ENCODE assay signal across 19 mouse cellular contexts in the genomic region with DNA sequence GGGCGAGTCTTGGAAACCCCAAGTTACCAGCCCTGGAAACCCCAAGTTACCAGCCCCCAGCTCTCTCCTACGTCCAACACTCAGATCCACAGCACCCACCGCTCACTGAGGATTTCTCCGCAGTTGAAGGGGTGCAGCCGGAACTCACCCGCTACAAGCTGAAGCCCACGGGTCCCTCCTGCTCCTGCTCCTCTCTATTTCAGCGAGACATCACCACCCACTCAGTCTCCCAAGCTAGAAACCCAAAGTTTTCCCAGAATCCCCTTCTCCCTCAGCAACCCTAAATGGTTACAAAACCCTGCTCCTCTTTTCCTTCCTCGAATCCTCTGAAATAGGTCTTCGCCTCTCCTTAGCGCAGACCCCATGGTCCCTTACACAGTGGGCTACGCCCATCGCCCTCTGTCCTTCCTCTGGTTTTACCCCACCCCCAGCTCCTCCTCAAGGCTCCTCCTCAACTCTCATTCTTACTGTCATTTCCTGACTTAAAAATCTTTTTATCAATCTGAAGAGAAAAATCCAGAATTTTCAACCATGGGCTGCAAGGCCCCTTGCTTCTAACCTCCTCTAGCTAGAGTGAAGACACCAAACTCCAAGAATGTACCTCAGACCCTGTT. TPM values are rescaled to one million over a fixed set of nuclear protein-coding genes. Genes with fewer than 3 reads are reported as not detected.
A peak's percentile ranks its signal among the peaks of the same experiment; 100 is the strongest.
DNase-seq lines count a peak whose midpoint lies in the region; ATAC-seq lines count a peak whose summit lies in the region.
"Had no signal": no experiment of that assay in that cellular context is flagged by ENCODE, and none has a peak within 500 bp of the region (broad histone marks: within the 10 kb centered on the region; RNA-seq: fewer than 3 reads in every experiment).

No protein-coding gene starts in this region.

- peaks cover 96% of the 10 kb centered on the region for H3K36me3 ChIP-seq in megakaryocyte, embryonic 14.5 days (replicated peaks; ENCODE audit: low read length)
- H3K36me3 ChIP-seq: embryonic facial prominence, embryonic 12.5 days; G1E; heart, embryonic 12.5 days; limb, embryonic 13.5 days; liver, embryonic 15.5 days had no signal

- H3K4me3 ChIP-seq in megakaryocyte, embryonic 14.5 days (replicated peaks) = peak overlapping the region; percentile 21
- H3K4me3 ChIP-seq: embryonic facial prominence, embryonic 12.5 days; heart, embryonic 12.5 days; limb, embryonic 13.5 days; liver, embryonic 15.5 days had no signal

- peak; percentile 69 to 83 for DNase-seq in frontal cortex, adult 2 months (ENCODE audit: extremely low spot score in 1 of 2, low spot score in 1 of 2)
- DNase-seq in left cerebral cortex, postnatal 10 days (ENCODE audit: extremely low spot score in 1 of 2, low spot score in 2 of 2) = peak; percentile 37 to 40
- peak; percentile 52 to 86 for DNase-seq in right cerebral cortex, postnatal 36 days (ENCODE audit: low spot score in 2 of 2)
- no peak for DNase-seq in kidney, postnatal 36 days
- DNase-seq in adrenal gland, adult 18-20 months (ENCODE audit: low spot score in 2 of 2) = no peak
- DNase-seq in c-Kit-positive CD71-positive TER-119-positive erythroid progenitor cells, embryonic 14.5 days (ENCODE audit: low spot score) = no peak
- DNase-seq: adrenal gland, postnatal 10 days; cerebellum, postnatal 25 days; heart, postnatal 4 days; lung, postnatal 14 days; retina, postnatal 1 day had no signal

- ATAC-seq in megakaryocyte, adult 5-6 weeks (ENCODE audit: poor library complexity, severe bottlenecking) = no peak
- ATAC-seq: hindbrain, postnatal 0 days had no signal

- peaks cover 2% of the 10 kb centered on the region for H3K27me3 ChIP-seq in megakaryocyte, embryonic 14.5 days (replicated peaks)
- H3K27me3 ChIP-seq: embryonic facial prominence, embryonic 12.5 days had no signal

- no peaks in the 10 kb centered on the region for H3K9me3 ChIP-seq in megakaryocyte, embryonic 14.5 days
- H3K9me3 ChIP-seq: embryonic facial prominence, embryonic 12.5 days; G1E; heart, embryonic 12.5 days; limb, embryonic 13.5 days; liver, embryonic 15.5 days had no signal

- intact Hi-C loops in left cerebral cortex, postnatal 10 days (cut with DNase I) = loop anchor here (5.0 kb wide), 1 partner anchor 365 kb away; no protein-coding TSS in a partner anchor

- H3K4me1 ChIP-seq in megakaryocyte, embryonic 14.5 days = peaks cover 100% of the 10 kb centered on the region

RNA-seq across cellular contexts. Expression of a gene that starts 39.3 kb away (rescaled TPM):
- 0.64 and 1.1 TPM in 2 replicates for polyA plus RNA-seq in megakaryocyte, embryonic 14.5 days (2012; ENCODE audit: insufficient read depth, low replicate concordance)
- 1.0 and 1.5 TPM in 2 replicates for total RNA-seq in megakaryocyte, adult 5-6 weeks (2015)
- 1.7 and 2.6 TPM in 2 replicates for total RNA-seq in megakaryocyte, adult 5-6 weeks (2017)
- 0.68 and 0.86 TPM in 2 replicates for polyA plus RNA-seq in frontal cortex, adult 2 months (2012; rRNA removed)
- total RNA-seq in left cerebral cortex, postnatal 10 days (2021) = under 1 TPM; 0.54 to 0.57 TPM
- under 1 TPM in 1 of 2 experiments, not detected in 1; 0.42 TPM for total RNA-seq in adrenal gland, adult 18-20 months (2021)
- polyA plus RNA-seq: G1E had no signal

RNA-seq across cellular contexts. Expression of a gene that starts 60.0 kb away (rescaled TPM):
- 136 and 290 TPM in 2 replicates for polyA plus RNA-seq in megakaryocyte, embryonic 14.5 days (2012; ENCODE audit: insufficient read depth, low replicate concordance)
- 3.6 and 4.3 TPM in 2 replicates for total RNA-seq in megakaryocyte, adult 5-6 weeks (2015)
- total RNA-seq in megakaryocyte, adult 5-6 weeks (2017) = 7.3 and 7.4 TPM in 2 replicates
- polyA plus RNA-seq in frontal cortex, adult 2 months (2012; rRNA removed) = 0.14 and 0.27 TPM in 2 replicates
- total RNA-seq in left cerebral cortex, postnatal 10 days (2021) = 1 to 10 TPM in 1 of 2 experiments, under 1 TPM in 1; 0.84 to 1.3 TPM
- 1 to 10 TPM in 1 of 2 experiments, under 1 TPM in 1; 0.70 to 1.6 TPM for total RNA-seq in adrenal gland, adult 18-20 months (2021)

Comparison
In these comparisons a context has a peak if more than half of its experiments do, and no peak if none do; other contexts are left out.
1. DNase-seq: peak in frontal cortex, adult 2 months (2 of 2), left cerebral cortex, postnatal 10 days (2 of 2) and right cerebral cortex, postnatal 36 days (2 of 2); none in kidney, postnatal 36 days (0 of 2), adrenal gland, adult 18-20 months (0 of 2) and c-Kit-positive CD71-positive TER-119-positive erythroid progenitor cells, embryonic 14.5 days (single experiment).